Mouse (Mus musculus): ENCODE data around the gene Tmtc2.

DNA sequence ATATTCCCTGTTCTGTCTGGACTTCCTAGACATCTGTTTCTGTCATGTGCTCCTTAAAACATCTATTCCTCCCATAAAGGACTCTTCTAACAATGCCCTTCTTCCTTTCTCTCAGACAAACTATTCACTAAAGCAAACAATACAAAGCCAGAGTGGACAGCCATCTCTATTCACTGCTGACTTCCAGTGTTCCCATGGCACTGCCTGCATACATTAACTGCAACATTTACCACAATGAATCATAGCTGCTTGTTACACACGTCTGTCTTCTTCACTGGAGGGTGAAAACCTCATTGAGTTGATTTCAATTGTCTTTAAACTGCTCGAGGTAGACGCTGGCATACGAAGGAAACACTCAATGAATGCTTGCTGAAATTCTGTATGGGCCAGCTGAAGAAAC lies 374.2 kb downstream of the Tmtc2 start:
- TF ChIP-seq CTCF (conservative IDR thresholded peaks at IDR 0.05 in 1 of 2, IDR thresholded peaks at IDR 0.05 in 1 of 2; ENCODE audit: low read depth in 2 of 2, low read length in 2 of 2) (no peak), MXI1 (IDR thresholded peaks at IDR 0.05; ENCODE audit: low read depth, low read length) (no peak), JUND (conservative IDR thresholded peaks at IDR 0.05; ENCODE audit: low read depth, low read length) (no peak), ELF1 (IDR thresholded peaks at IDR 0.05; ENCODE audit: low read depth, low read length) (no peak), POLR2A (IDR thresholded peaks at IDR 0.05; ENCODE audit: low read depth, low read length) (no peak), TCF12 (IDR thresholded peaks at IDR 0.05; ENCODE audit: low read depth, low read length) (no peak), ETS1 (conservative IDR thresholded peaks at IDR 0.05; ENCODE audit: low read depth, low read length) (no peak), ZKSCAN1 (IDR thresholded peaks at IDR 0.05; ENCODE audit: borderline replicate concordance, low read depth, low read length) (no peak)

Data from CH12.LX (cell line).